Mouse (Mus musculus) kidney, postnatal 4 days (tissue): ENCODE measurements around the gene Dcx.

Experiments used
- DNase-seq, 2 experiments: peaks; one replicate each; pipeline ENCODE4 v3.0.0; 2021; ENCODE audit warnings: mixed read lengths in 2 of 2

Gene Dcx

DNA sequence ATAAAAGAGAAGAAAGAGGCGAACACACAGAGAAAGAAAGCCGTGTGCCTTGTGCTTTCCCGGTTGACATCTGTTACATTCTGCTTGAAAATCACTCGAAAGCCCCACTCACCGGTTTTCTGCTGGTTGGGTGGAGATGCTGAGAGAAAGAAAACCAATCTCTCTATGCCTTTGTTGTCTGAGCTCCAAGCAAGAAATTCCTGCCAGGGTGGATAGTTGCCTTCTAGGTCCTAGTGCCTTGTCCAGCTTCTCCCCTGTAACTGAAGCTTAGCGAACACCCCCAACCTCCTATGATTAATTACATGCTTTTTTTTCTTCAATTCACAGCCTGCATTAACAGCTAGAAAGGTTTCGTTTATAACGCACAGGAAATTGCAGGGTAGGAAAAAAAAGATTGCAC, at the start of gene Dcx:
Gene Dcx (minus strand): TSS at position 354 of the 400 bp plus-strand sequence.
- DNase-seq: no peak

DNA sequence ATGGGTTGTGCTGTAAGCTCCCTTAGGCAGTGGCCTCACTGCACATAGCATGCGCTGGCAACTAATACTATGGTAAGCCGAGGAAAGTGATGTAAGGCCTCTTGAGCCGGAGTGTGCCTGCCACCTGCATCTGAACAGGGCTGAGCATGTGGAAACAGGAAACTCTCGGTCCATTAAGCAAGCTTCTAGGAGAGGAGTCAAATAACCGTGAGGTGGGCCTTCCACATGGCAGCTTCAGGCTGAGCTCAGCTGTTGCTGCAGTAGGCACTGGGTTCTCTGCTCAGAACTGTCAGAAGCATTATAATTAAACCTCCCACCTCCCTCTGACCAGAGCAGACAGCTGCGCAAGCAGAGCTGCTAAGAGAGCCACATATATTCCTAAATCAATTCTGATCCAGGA, 33.1 kb upstream of the Dcx start:
- peak; percentile 4 to 26 for DNase-seq

DNA sequence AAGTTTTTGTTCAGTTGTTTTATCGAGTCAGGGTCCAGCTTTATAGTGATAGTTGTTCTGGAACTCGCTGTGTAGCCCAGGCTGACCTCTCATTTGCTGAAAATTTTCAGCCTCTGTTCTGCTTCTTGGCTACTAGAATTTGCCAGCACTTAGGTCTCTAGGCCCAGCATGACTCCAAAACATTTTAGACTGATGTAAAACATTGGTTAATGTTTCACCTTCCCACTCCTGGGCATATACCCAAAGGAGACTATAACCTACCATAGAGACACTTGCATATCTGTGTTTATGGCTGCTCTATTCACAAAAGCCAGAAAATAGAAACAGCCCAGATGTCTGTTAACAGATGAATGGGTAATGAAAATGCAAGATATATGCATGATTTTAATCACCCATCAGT, 560 bp upstream of the Dcx start:
- no peak for DNase-seq

DNA sequence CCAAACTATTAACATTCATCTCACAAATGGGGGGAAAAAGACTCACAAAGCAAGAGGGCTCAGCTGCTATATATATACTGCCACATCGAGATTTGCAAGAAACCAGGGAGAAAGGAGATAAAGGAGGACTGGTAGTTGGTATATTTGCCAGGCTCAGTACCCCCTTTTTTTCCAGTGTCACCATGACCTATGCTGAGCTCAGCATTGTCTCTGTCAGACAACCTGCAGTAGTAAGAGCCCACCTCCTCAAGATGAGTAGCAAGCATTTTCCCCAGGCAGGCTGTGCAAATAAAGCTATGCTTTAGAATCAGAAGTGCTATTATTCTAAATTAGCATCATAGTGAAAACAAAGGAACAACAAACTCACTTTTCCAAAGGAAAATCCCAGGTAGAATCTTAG, 581 bp downstream of the Dcx start:
- DNase-seq: no peak

DNA sequence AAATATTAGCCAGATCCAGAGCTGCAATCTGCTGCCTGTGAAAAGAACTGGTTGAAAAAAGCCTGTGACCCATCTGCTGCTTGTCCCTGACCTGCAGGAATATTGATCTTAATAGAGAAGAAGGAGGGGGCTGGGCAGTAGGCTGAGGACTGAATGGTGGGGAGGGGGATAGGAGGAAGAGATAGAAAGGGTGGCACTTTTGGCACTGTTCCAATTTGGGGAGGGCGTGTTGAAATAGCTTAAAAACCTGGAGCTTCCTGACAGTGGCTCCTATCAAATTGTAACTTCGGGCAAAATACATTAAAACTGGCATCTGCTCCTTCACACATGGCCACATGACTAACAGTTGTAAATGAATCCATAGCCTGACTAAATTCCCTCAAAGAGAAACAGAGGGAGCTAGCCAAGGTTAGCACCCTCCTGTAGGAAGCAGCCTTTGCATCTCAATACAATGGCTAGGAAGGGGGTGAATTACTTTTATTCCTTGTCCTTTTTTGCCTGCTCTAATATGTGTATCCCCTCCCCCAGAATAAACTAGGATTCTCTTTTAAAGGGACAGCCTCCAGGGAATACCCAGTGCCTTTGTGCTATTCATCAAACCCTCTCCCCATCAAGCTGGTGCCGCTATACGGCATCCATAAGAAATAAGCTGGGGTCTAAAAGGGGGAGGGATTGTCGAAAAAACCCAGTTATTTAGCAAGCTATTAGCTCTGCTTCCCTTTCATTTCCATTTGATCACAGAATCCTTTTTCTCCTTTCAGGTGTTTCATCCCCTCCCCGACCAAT, 1.5 kb downstream of the Dcx start:
- no peak for DNase-seq

DNA sequence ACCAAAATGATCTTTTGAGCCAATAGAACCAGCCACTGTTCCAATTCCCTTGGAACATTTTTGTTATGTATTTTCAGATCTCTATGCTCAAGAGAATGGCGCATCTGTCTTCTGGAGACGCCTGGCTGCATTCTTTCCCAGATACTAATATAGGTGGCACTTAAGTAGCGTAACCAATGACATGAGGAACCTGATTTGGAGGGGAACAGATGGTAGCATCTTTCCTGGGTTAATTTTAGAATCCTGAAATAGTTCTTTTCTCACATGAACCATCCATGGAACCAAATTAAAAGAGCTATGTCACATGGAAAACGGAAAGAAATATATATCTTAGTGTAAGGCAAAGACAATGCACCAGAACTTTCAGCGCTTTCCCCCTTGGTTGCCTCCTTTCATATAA, 11.0 kb downstream of the Dcx start:
- DNase-seq: no peak

DNA sequence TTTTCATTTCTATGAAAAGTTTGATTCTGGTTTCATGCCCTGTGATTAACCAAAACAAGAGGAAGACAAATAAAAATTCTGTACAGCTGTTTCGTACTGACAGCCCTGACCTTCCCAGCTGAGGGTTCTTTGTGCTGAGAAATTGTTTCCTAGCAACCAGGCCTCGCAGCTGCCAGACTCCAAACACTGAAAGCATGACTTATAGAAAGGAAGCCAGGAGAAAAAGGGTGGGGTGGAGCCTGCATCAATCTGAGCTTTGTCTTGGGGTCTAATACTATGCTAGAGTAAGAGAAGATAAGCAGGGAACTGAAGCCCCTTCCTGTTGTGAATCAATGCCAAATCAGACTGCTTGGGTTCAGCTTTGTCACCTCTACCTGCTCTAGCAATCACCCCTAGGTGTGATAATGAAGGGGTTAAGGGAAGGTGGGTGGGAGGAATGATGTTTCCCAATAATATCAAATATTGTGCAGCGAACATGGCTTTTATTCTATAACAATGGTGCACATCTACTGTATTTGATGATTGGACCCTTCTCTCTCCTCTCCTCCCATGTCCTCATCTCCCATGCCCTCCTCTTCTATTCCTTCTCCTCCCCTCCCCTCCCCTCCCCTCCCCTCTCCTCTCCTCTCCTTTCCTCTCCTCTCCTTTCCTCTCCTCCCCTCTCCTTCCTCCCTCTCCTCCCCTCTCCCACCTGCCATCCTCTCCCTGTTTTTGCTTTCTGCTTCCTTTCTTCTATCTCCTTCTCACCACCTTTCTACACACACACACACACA, 26.2 kb downstream of the Dcx start:
- DNase-seq: peak; percentile 23 to 35

DNA sequence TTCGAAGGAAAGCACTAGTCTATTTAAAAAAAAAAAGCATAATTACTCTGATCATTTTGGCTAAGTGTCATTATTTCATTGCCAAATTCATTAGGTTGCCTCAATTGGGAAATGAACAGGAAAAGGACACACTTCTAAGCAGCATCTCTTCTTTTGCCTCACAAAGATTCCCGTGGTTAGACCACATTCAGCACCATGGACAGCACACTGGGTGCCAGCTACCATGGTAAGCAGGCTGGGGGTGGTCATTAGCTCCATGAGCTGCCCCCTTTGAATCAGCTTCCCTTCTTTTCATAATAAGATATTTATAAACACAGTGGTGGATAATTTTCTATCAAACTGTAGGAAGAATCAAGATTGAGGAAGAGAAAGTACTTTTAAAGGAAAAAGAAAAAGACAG, 28.4 kb downstream of the Dcx start:
- peak; percentile 62 to 69 for DNase-seq

DNA sequence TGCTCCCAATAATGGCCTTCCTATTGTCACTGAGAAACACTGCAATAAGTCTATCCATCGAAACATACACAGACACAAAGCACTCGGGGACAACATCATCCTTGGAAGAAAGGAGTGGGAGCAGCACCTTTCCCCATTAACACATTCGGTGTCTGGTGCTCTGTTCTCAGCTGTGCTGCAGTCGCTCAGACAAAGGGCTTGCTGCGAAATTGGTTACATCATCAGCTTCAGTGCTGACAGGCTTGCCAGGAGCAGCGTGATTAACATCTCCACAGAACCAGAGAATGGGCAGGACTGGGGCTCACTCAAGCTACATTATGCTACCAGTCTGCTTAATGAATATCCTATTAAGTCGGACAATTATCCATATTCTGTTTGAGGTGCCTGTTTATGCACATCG, 30.8 kb downstream of the Dcx start:
- DNase-seq: no peak

DNA sequence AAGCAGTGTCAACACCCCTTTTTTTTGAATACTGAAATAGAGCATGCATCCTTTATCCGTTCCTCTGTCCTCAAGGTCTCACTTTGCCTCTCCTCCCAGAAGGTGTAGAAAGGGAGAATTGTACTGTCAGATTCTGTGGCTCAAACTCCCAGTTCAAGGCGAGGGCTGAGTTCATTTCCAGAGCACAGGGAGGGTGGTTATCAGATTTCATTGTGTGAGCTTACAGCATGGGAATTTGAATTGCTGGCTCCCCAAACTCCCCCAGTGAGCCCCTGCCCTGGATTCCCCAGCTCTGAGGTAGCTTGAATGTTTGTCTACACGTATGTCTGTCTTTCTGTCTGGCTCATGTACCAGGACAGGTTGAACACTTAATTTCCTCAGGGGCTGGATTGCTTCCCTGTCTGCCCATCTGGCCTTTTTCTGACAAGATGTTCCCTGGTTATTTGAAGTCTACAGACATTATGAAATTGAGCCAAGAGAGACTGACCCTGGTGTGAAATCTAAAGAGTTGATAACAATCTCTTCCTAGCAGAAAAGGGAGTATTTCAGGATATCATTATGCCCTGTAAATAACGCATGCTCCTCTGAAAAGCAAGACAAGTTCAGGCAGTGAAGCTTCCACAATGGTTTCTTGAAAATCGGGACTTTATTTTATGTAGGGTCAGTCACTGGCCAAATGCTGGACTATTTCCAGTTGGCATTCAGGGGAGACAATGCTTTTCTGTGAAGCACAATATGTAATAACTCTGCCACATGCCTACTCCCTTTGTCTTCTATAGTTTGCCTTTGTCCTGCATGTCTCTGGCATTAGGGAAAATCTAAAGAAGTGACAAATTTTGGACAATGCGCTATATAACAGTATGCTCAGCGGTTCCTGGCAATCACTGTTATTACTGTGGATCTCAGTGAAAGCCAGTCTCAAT, 35.5 kb downstream of the Dcx start:
- no peak for DNase-seq

DNA sequence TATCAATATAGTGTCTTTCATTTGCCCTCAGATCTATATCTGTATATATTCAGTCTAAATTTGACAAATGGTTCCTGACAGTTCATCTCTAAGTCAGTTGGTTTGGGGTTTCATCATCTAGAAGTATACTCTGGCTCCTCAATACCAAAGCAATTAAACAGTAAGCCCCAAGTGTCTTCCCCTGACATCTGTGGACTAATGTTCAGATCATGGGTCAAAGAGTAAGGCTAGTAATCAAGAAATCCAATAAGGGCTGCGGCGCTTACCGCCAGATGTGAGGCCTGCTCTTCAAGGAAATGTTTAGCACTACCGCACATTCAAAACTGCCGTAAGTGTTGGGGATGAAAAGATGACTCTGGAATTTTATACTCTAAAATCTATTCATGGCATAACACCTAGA, 36.2 kb downstream of the Dcx start:
- DNase-seq: no peak

DNA sequence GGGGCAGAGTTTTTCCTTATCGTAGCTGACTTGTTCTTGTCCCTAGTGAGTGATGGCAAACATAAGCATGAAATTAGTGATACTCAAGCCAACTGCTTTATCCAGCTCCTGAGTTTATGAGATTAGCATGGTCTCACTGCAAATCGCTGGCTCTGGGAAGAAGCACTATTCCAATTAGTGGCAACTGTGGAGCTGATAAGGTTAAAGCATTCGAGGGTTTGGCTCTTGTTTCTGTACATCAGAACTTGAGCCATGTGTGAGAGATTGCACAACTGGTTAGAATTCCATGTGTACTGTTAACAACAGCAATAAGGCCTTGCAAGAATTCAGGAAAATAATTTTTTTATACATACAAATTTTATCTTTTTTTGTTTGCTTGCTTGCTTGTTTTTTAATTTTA, 39.9 kb downstream of the Dcx start:
- DNase-seq: no peak

DNA sequence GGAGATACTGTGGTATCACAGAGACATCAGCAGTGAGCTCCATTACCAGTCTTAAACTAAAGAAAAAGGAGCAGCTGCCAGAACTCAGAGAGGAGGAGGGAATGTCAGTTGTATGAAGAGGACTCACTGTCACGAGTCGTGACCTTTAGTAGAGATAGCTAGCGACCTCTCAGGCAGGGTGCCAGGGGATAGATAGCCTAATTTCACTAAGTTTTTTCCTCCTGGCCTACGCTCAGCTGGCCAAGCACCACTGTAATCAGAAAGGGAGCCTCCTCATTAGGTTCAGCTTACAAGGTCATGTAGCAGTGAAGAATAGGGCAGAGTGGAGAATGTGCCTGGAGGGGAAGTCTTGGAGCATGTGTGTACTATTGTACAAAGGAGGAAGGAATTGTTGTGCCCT, 47.3 kb downstream of the Dcx start:
- peak; percentile 53 to 55 for DNase-seq

DNA sequence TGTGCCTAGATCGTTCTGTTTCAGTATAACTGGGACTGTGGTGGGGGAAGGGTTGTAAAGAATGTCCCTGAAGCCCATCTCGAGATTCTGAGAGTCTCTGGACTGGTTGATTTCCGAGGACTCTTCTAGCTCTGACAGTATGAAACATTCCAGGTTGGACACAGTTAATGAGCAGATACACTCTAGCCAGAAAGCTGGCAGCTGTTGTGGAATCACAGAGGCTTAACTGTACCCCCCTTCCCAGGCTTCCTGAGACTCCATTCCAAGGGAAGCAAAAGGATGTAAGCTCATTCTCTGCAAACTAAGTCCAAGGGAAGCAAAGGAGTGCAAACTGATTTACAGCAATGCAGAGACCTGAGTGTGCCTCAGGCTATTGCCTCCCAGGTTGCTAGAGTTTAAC, 48.2 kb downstream of the Dcx start:
- no peak for DNase-seq

DNA sequence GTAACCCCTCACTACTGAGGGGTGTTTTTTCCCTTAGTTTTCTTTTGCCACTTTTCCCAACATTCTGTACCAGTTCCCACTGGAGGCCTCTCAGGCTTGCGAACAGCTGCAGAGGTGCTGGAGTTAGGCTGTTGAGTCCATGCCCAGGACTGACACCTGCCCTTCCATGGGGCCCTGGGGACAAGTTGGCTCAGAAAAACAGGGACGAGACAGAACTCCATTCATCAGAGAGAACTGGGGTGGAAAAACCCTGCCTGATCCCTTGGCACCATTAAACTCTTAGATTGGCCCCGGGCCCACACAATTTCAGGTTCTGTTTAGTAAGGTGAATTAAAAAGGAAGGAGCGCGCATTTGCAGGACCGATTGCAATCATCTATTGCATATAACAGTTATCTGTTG, 48.8 kb downstream of the Dcx start:
- peak in 1 of 2 experiments; percentile 1 for DNase-seq

DNA sequence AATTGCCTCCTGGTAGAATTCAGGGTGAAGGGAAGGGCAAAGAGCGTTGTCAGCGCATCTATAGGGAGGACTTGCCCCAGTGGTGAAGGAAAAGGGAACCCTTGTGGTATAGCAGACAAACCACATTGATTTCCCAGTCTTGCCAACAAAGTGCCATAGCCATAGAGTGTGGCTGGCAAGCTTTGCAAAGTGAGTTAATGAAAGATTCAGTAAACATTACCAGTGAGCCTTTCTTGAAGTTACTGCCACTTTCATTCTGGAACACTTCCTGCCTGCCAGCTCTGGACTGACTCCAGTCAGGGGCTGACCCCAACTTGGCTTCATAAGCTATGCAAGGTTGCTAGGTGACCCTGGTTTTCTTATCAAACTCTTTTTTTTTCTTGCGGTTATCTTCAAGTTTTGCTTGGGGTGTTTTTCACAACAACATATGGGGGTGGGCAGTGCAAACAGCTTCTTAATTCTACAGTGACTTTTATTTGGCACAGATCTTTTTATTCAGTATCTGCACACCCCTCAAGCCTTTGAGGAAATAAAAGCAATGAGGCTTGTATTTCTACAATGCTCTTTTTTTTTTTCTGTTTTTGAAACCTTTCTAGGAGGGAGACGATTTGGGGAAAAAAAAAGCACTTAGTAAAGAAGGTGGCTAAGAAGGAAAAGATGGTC, 51.2 kb downstream of the Dcx start:
- DNase-seq: peak in 1 of 2 experiments; percentile 5

DNA sequence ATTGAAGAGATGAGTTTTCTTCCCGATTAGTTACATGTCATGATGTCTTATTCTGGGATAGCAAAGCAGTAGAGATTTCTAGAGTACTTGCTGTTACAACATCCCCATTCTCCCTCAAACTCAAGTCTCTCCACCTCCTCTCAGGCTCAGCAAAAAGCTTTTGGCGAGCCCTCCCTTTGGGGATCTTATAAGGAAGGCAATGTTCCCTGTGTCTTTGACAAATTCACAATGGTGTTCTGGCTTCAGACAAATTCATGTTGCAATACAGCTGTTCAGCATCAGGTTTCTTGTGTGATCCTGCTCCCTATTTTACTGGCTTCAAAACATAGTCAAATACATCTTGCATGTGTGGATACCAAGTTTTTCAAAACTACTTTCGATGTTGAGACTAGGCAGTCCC, 53.5 kb downstream of the Dcx start:
- no peak for DNase-seq

DNA sequence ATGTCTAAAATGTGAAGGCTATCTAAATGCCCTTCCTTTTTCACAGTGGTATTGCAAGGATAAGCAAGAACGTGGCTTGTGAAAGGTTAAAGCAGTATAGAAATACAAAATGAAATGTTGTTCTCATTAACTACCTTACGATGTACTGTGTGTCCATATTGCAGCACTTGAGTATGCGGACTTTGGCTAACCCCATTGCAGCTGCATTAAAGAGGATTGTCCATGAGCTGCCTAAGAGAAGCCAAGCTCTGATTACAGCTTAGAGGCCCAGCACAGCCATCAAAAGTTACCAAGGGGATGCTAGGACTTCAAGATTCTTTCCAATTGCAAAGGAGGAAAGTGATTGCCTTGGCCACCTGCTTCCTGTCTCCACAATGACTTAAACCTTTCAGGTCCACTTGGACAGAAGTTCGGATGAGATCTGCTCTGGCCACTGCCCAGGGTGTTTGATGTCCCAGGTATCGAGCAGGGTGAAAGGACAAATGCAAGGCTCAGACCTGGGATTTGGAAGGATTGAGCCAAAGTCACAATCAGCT, 65.9 kb downstream of the Dcx start:
- DNase-seq: no peak

DNA sequence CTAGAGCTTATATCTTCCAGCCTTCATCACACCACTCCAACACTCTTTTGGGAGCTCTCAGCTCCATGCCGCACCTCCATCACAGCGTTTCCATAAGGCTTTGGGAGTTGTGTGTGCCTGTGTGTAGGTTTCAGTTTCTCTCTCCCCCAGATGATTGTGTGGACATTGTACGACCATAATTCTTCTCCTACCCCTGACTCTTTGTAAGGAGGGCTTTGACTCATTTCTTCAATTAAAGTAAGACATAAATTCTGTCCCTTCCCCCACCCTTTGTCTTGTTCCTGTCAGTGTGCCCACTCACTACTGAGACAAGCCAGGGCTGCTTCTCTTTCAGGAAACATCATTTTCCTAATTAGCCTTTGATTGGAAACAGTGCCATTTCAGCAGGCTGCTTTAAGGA, 81.8 kb downstream of the Dcx start:
- DNase-seq: no peak

DNA sequence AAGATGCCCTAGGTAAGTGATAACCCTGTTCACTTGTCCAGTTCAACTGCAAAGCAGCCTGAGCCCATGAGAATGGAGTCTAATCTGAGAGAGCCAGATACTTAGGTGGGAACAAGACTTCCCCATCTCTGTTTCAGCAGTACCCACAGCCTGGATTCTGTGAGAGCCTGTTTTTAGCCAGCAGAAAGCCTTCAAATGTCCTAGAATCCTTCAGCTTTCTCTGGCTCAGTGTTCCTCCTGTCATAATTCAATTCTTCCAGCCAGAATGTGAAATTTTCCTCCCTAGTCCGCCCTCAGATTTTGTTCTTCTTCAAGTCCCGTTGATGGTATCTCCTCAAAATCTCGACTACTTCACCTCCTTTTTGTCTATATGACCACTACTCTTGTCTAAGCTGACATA, 83.1 kb downstream of the Dcx start:
- DNase-seq: no peak

DNA sequence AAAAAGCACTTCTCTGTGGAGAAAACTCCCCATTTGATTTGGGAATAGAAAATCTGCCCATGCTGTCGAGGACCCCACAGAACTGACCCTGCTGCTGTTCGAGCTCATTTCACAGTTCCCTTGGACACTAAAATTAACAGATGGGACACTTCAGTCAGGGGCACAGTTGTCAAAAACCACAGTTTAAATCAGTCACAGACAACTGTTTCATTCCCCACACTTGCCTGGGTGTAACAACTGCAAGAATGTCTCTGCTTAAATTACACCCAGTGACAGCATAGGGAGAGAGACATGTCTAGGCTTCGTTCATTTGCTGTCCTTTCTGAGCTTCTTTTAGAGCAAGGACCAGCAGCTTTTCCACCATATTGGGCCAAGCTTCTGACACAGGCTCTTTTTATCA, 86.5 kb downstream of the Dcx start:
- no peak for DNase-seq

DNA sequence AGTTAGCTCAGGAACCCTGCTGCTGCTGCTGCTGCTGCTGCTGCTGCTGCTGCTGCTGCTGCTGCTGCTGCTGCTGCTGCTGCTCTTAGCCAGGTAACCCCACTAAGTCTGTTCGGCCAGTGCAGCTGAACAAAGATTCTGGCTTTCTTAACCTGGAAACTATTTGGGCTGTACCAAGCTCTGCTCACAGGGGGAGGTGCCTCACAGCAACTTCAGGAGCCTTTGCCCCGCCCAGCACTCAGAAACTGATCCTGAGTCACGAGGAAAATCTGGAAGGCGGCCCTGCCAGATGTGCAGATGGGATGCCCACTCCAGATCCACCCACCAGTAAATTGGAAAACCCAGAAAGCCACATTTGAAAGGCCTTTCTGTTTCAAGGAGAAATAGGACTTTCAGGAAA, 105.9 kb downstream of the Dcx start, which contains the start of gene Capn6:
Gene Capn6 (minus strand): TSS at position 203 of the 400 bp plus-strand sequence.
- DNase-seq: peak; percentile 51 to 69
